Mouse (Mus musculus): ENCODE results near the gene Olfr96.
"Not testable (repeated sequence)": the region's sequence is repeated elsewhere in the genome, so short reads cannot be mapped to it uniquely, and the experiment has no call there.

Gene Olfr96

GRCm38 (mm10) chr17:37219846-37220245 lies at the start of gene Olfr96:
Gene Olfr96, plus strand, starts transcription at chr17:37220146.
- no peak for DNase-seq (ENCODE audit: low read depth, low spot score)

- DNase-seq (ENCODE audit: low read depth, low spot score) = no peak
These were observed 34.5 kb upstream of the Olfr96 start for GRCm38 (mm10) chr17:37185474-37185873.

GRCm38 (mm10) chr17:37190711-37191110 lies 29.2 kb upstream of the Olfr96 start:
- peak; percentile 64 for DNase-seq (ENCODE audit: low read depth, low spot score)

- no peak for DNase-seq (ENCODE audit: low read depth, low spot score)
These were observed 26.9 kb upstream of the Olfr96 start for GRCm38 (mm10) chr17:37193032-37193431.

- DNase-seq (ENCODE audit: low read depth, low spot score) = no peak
These were observed 26.3 kb upstream of the Olfr96 start, which contains the start of gene Ubd for GRCm38 (mm10) chr17:37193656-37194055. Gene Ubd, plus strand, starts transcription at chr17:37193892.

GRCm38 (mm10) chr17:37194782-37195181 lies 25.2 kb upstream of the Olfr96 start:
- DNase-seq (ENCODE audit: low read depth, low spot score) = no peak

GRCm38 (mm10) chr17:37196845-37197724 lies 22.9 kb upstream of the Olfr96 start:
- peak; percentile 19 for DNase-seq (ENCODE audit: low read depth, low spot score)

- DNase-seq (ENCODE audit: low read depth, low spot score) = no peak
These were observed 19.1 kb upstream of the Olfr96 start, which contains the start of gene Olfr94 for GRCm38 (mm10) chr17:37200894-37201293. Gene Olfr94, minus strand, starts transcription at chr17:37200994.

GRCm38 (mm10) chr17:37203206-37203916 lies 16.6 kb upstream of the Olfr96 start:
- peak; percentile 88 for DNase-seq (ENCODE audit: low read depth, low spot score)

GRCm38 (mm10) chr17:37203917-37204236 lies 16.1 kb upstream of the Olfr96 start:
- no peak for DNase-seq (ENCODE audit: low read depth, low spot score)

GRCm38 (mm10) chr17:37210884-37211768 lies 8.8 kb upstream of the Olfr96 start:
- peak; percentile 58 for DNase-seq (ENCODE audit: low read depth, low spot score)

GRCm38 (mm10) chr17:37213018-37213417 lies 6.9 kb upstream of the Olfr96 start, which contains the start of gene Olfr95:
Gene Olfr95, minus strand, starts transcription at chr17:37213118.
- DNase-seq (ENCODE audit: low read depth, low spot score) = no peak

GRCm38 (mm10) chr17:37218486-37218885 lies 1.5 kb upstream of the Olfr96 start:
- DNase-seq (ENCODE audit: low read depth, low spot score) = no peak

- peak; percentile 25 for DNase-seq (ENCODE audit: low read depth, low spot score)
These were observed 1.9 kb downstream of the Olfr96 start for GRCm38 (mm10) chr17:37221879-37222278.

GRCm38 (mm10) chr17:37237230-37237629 lies 17.3 kb downstream of the Olfr96 start, which contains the start of gene Olfr97:
Gene Olfr97, minus strand, starts transcription at chr17:37237330.
- DNase-seq (ENCODE audit: low read depth, low spot score) = not testable (repeated sequence)

GRCm38 (mm10) chr17:37242198-37242597 lies 22.3 kb downstream of the Olfr96 start:
- DNase-seq (ENCODE audit: low read depth, low spot score) = no peak

GRCm38 (mm10) chr17:37246715-37247114 lies 26.8 kb downstream of the Olfr96 start:
- peak; percentile 82 for DNase-seq (ENCODE audit: low read depth, low spot score)

GRCm38 (mm10) chr17:37249460-37249859 lies 29.5 kb downstream of the Olfr96 start:
- no peak for DNase-seq (ENCODE audit: low read depth, low spot score)

GRCm38 (mm10) chr17:37250544-37250943 lies 30.6 kb downstream of the Olfr96 start:
- DNase-seq (ENCODE audit: low read depth, low spot score) = peak; percentile 69

GRCm38 (mm10) chr17:37263626-37264025 lies 43.7 kb downstream of the Olfr96 start, which contains the start of gene Olfr98:
Gene Olfr98, minus strand, starts transcription at chr17:37263749.
- no peak for DNase-seq (ENCODE audit: low read depth, low spot score)

- DNase-seq (ENCODE audit: low read depth, low spot score) = peak; percentile 87
These were observed 50.2 kb downstream of the Olfr96 start, which contains the start of gene H2-M3 for GRCm38 (mm10) chr17:37270058-37270701. Gene H2-M3, plus strand, starts transcription at chr17:37270220.
